Comparison of ENCODE assay signal across 15 mouse cellular contexts in genomic region chr1:90758091-90758673, GRCm38 (mm10).
A peak's percentile ranks its signal among the peaks of the same experiment; 100 is the strongest.
DNase-seq lines count a peak whose midpoint lies in the region; ATAC-seq and TF ChIP-seq lines count a peak whose summit lies in the region.
"Had no signal": no experiment of that assay in that cellular context is flagged by ENCODE, and none has a peak within 500 bp of the region (broad histone marks: within the 10 kb centered on the region; RNA-seq: fewer than 3 reads in every experiment).

No protein-coding gene starts in this region.

- no peaks in the 10 kb centered on the region for H3K79me3 ChIP-seq in C2C12 (ENCODE audit: low read depth)

- no peak for TF ChIP-seq CTCF in intestine, postnatal 0 days (IDR thresholded peaks at IDR 0.05; ENCODE audit: low read depth)
- no peak for TF ChIP-seq CTCF in C2C12 (IDR thresholded peaks at IDR 0.05; ENCODE audit: control insufficient read depth, insufficient read depth, insufficient read length)
- TF ChIP-seq CTCF in left cerebral cortex, adult 2 months (IDR thresholded peaks at IDR 0.05), result no peak
- TF ChIP-seq CTCF in thymus, adult 2 months (IDR thresholded peaks at IDR 0.05; ENCODE audit: borderline replicate concordance, control insufficient read depth, extremely low read depth, insufficient read depth, low read length, poor library complexity), result no peak

- H3K4me2 ChIP-seq in intestine, embryonic 14.5 days (ENCODE audit: low read length), result no peak overlapping the region
- H3K4me2 ChIP-seq in intestine, postnatal 0 days (replicated peaks; ENCODE audit: low read depth), result no peak overlapping the region
- H3K4me2 ChIP-seq in heart, embryonic 14.5 days (ENCODE audit: low read length), result no peak overlapping the region
- H3K4me2 ChIP-seq in kidney, embryonic 16.5 days (replicated peaks; ENCODE audit: low read depth, low read length), result no peak overlapping the region
- H3K4me2 ChIP-seq: forebrain, embryonic 13.5 days; hindbrain, embryonic 15.5 days; limb, embryonic 12.5 days had no signal

- ATAC-seq in intestine, embryonic 14.5 days (replicated peaks; ENCODE audit: low FRiP score, low TSS enrichment, low read depth), result 0 out of 2 replicates have a peak, but pooled peaks have one; percentile 50
- ATAC-seq in intestine, postnatal 0 days, result no peak
- 0 out of 2 replicates have a peak, but pooled peaks have one; percentile 13 for ATAC-seq in heart, embryonic 14.5 days (ENCODE audit: insufficient number of reproducible peaks, insufficient read depth, low FRiP score, low read depth)
- ATAC-seq in kidney, embryonic 16.5 days (ENCODE audit: low FRiP score, low TSS enrichment), result peak; percentile 87
- ATAC-seq: forebrain, embryonic 13.5 days had no signal

- no peaks in the 10 kb centered on the region for H3K9me3 ChIP-seq in intestine, embryonic 14.5 days (ENCODE audit: control insufficient read depth, low read length)
- H3K9me3 ChIP-seq in intestine, postnatal 0 days (ENCODE audit: control insufficient read depth), result no peaks in the 10 kb centered on the region
- H3K9me3 ChIP-seq in heart, embryonic 14.5 days (ENCODE audit: control insufficient read depth, low read length), result no peaks in the 10 kb centered on the region
- no peaks in the 10 kb centered on the region for H3K9me3 ChIP-seq in kidney, embryonic 16.5 days (ENCODE audit: low read length)
- H3K9me3 ChIP-seq: forebrain, embryonic 13.5 days; hindbrain, embryonic 15.5 days; limb, embryonic 12.5 days had no signal

- H3K79me2 ChIP-seq in C2C12 (ENCODE audit: control insufficient read depth, insufficient read depth), result no peaks in the 10 kb centered on the region

- peaks cover 23% of the 10 kb centered on the region for H3K4me1 ChIP-seq in intestine, embryonic 14.5 days (replicated peaks; ENCODE audit: control insufficient read depth, insufficient read depth, low read length)
- H3K4me1 ChIP-seq in intestine, postnatal 0 days (replicated peaks; ENCODE audit: control insufficient read depth, insufficient read depth, low read length), result no peaks in the 10 kb centered on the region
- H3K4me1 ChIP-seq in heart, embryonic 14.5 days (ENCODE audit: control insufficient read depth in 2 of 2, insufficient read depth in 2 of 2, low read length in 2 of 2), result peaks cover 18 to 25% of the 10 kb centered on the region in 2 experiments
- H3K4me1 ChIP-seq in kidney, embryonic 16.5 days (ENCODE audit: insufficient read depth, low read length), result peaks cover 5% of the 10 kb centered on the region; the same call in 1 of the 2 replicates
- no peaks in the 10 kb centered on the region for H3K4me1 ChIP-seq in thymus, adult 2 months (replicated peaks; ENCODE audit: control insufficient read depth, insufficient read depth, low read length)

- H3K36me3 ChIP-seq in intestine, embryonic 14.5 days (ENCODE audit: control insufficient read depth, insufficient read depth, low read length), result no peaks in the 10 kb centered on the region
- no peaks in the 10 kb centered on the region for H3K36me3 ChIP-seq in intestine, postnatal 0 days (ENCODE audit: control insufficient read depth, insufficient read depth)
- no peaks in the 10 kb centered on the region for H3K36me3 ChIP-seq in C2C12 (ENCODE audit: control insufficient read depth, insufficient read depth)
- H3K36me3 ChIP-seq in heart, embryonic 14.5 days (ENCODE audit: control insufficient read depth, insufficient read depth, low read length), result no peaks in the 10 kb centered on the region
- H3K36me3 ChIP-seq in kidney, embryonic 16.5 days (ENCODE audit: insufficient read depth, low read length), result no peaks in the 10 kb centered on the region
- no peaks in the 10 kb centered on the region for H3K36me3 ChIP-seq in thymus, adult 2 months (ENCODE audit: control insufficient read depth, insufficient read depth, low read length)
- H3K36me3 ChIP-seq: hindbrain, embryonic 15.5 days; limb, embryonic 12.5 days had no signal

- H3ac ChIP-seq in C2C12 (ENCODE audit: control insufficient read depth, insufficient read length, low read depth), result no peak overlapping the region

- no peak overlapping the region for H3K4me3 ChIP-seq in intestine, embryonic 14.5 days (ENCODE audit: low read depth, low read length)
- no peak overlapping the region for H3K4me3 ChIP-seq in intestine, postnatal 0 days (ENCODE audit: low read depth, low read length)
- H3K4me3 ChIP-seq in C2C12 (ENCODE audit: insufficient read depth, poor library complexity, severe bottlenecking), result no peak overlapping the region
- no peak overlapping the region for H3K4me3 ChIP-seq in heart, embryonic 14.5 days (ENCODE audit: control insufficient read depth in 1 of 2, insufficient read depth in 1 of 2, low read depth in 1 of 2, low read length in 2 of 2)
- no peak overlapping the region for H3K4me3 ChIP-seq in kidney, embryonic 16.5 days (ENCODE audit: low read length)
- H3K4me3 ChIP-seq in left cerebral cortex, adult 2 months, result no peak overlapping the region
- no peak overlapping the region for H3K4me3 ChIP-seq in thymus, adult 2 months (ENCODE audit: control insufficient read depth, insufficient read depth, low read length)
- H3K4me3 ChIP-seq: forebrain, embryonic 13.5 days; hindbrain, embryonic 15.5 days; limb, embryonic 12.5 days had no signal

- TF ChIP-seq POLR2A in thymus, adult 2 months (IDR thresholded peaks at IDR 0.05; ENCODE audit: control insufficient read depth, extremely low read depth, insufficient read depth, low read length, poor library complexity), result no peak

- peak overlapping the region; percentile 23; the same call in 1 of the 2 replicates for H3K27ac ChIP-seq in intestine, embryonic 14.5 days (ENCODE audit: low read depth)
- H3K27ac ChIP-seq in intestine, postnatal 0 days (ENCODE audit: low read depth, low read length), result no peak overlapping the region
- no peak overlapping the region for H3K27ac ChIP-seq in heart, embryonic 14.5 days (replicated peaks in 1 of 2; ENCODE audit: control insufficient read depth in 1 of 2, insufficient read depth in 1 of 2, low read depth in 2 of 2, low read length in 2 of 2)
- H3K27ac ChIP-seq in kidney, embryonic 16.5 days (ENCODE audit: low read length), result peak overlapping the region; percentile 55
- H3K27ac ChIP-seq in left cerebral cortex, adult 2 months, result no peak overlapping the region
- H3K27ac ChIP-seq in thymus, adult 2 months (ENCODE audit: control insufficient read depth, insufficient read depth, low read length), result no peak overlapping the region
- H3K27ac ChIP-seq: forebrain, embryonic 13.5 days; hindbrain, embryonic 15.5 days; limb, embryonic 12.5 days had no signal

- 50% methylated on average over 4 of the region's 4 CpGs for WGBS in intestine, embryonic 14.5 days
- WGBS in intestine, postnatal 0 days, result 73% methylated on average over 4 of the region's 4 CpGs
- WGBS in heart, embryonic 14.5 days, result 59% methylated on average over 4 of the region's 4 CpGs
- 37% methylated on average over 4 of the region's 4 CpGs for WGBS in kidney, embryonic 16.5 days
- 96% methylated on average over 4 of the region's 4 CpGs for WGBS in thymus, adult 2 months

- no peak for DNase-seq in intestine, embryonic 14.5 days (ENCODE audit: low spot score)
- no peak for DNase-seq in left cerebral cortex, adult 2 months (ENCODE audit: extremely low spot score in 1 of 2, low spot score in 2 of 2)
- no peak for DNase-seq in thymus, adult 2 months
- no peak for DNase-seq in Muller cell, postnatal 12 days (ENCODE audit: inconsistent ontology term)
- DNase-seq: adrenal gland, postnatal 36 days; cerebellum, postnatal 36 days; layer of hippocampus, adult 9-11 months; right cerebral cortex, postnatal 14 days had no signal

- H3K9ac ChIP-seq in intestine, embryonic 14.5 days (ENCODE audit: low read length), result no peak overlapping the region
- H3K9ac ChIP-seq in intestine, postnatal 0 days (ENCODE audit: low read depth, low read length), result no peak overlapping the region
- H3K9ac ChIP-seq in heart, embryonic 14.5 days (ENCODE audit: low read length), result no peak overlapping the region
- H3K9ac ChIP-seq in kidney, embryonic 16.5 days (replicated peaks; ENCODE audit: low read length), result no peak overlapping the region
- H3K9ac ChIP-seq: forebrain, embryonic 13.5 days; hindbrain, embryonic 15.5 days; limb, embryonic 12.5 days had no signal

- intact Hi-C loops in left cerebral cortex, adult 2 months (cut with DNase I), result no loop called here

- no peaks in the 10 kb centered on the region for H3K27me3 ChIP-seq in intestine, embryonic 14.5 days (replicated peaks; ENCODE audit: control insufficient read depth, insufficient read depth, low read length)
- H3K27me3 ChIP-seq in intestine, postnatal 0 days (replicated peaks; ENCODE audit: control insufficient read depth, insufficient read depth, low read length), result no peaks in the 10 kb centered on the region
- no peaks in the 10 kb centered on the region for H3K27me3 ChIP-seq in C2C12 (ENCODE audit: control insufficient read depth, insufficient read depth, insufficient read length)
- H3K27me3 ChIP-seq in heart, embryonic 14.5 days (ENCODE audit: control insufficient read depth, insufficient read depth, low read length), result no peaks in the 10 kb centered on the region
- no peaks in the 10 kb centered on the region for H3K27me3 ChIP-seq in kidney, embryonic 16.5 days (ENCODE audit: insufficient read depth, low read length)
- H3K27me3 ChIP-seq in thymus, adult 2 months (ENCODE audit: control insufficient read depth, insufficient read depth, low read length), result no peaks in the 10 kb centered on the region
- H3K27me3 ChIP-seq: forebrain, embryonic 13.5 days; hindbrain, embryonic 15.5 days; limb, embryonic 12.5 days had no signal

TF ChIP-seq in C2C12, 6 proteins besides CTCF, POLR2A, EP300 and RAD21:
- TF ChIP-seq MYOD1 (IDR thresholded peaks at IDR 0.05; ENCODE audit: control insufficient read depth, insufficient read length, low read depth) (peak; percentile 24), MAX (IDR thresholded peaks at IDR 0.05) (no peak)

Comparison
In these comparisons a context has a peak if more than half of its experiments do, and no peak if none do; other contexts are left out.
1. H3K27ac ChIP-seq: peak in intestine, embryonic 14.5 days (single experiment) and kidney, embryonic 16.5 days (single experiment); none in intestine, postnatal 0 days (single experiment), heart, embryonic 14.5 days (0 of 2), left cerebral cortex, adult 2 months (single experiment) and thymus, adult 2 months (single experiment).